Mouse (Mus musculus): ENCODE data around the gene Dclre1b.

DNA sequence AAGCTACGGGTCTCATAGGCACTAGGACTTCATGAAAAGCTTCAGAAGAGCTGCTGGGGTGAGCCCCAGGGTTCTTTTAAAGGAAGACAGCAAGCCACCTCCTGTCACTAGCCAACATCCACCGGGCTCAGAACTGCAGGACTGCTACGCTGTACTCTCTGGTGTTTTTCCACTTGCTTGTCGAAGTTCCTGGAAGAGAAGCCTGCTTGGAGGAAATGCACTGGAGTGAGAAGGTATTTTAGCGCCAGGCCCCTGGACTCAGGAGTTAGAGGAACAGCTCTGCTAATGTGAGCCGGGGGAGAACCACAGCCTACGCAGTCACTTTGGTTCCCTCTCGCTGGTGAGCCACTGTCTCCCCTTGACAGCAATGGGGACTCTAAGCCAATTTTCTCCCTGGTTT lies 6.4 kb downstream of the Dclre1b start:
- no peak for TF ChIP-seq CTCF (IDR thresholded peaks at IDR 0.05; ENCODE audit: control insufficient read depth, insufficient read depth, insufficient read length)
- no peak for TF ChIP-seq MYOG (IDR thresholded peaks at IDR 0.05; ENCODE audit: control insufficient read depth, extremely low read depth, insufficient read length)
- no peak for TF ChIP-seq MAX (IDR thresholded peaks at IDR 0.05)
- no peak for TF ChIP-seq FOSL1 (IDR thresholded peaks at IDR 0.05; ENCODE audit: insufficient read depth, low read length, poor library complexity, severe bottlenecking)
- TF ChIP-seq CEBPB (IDR thresholded peaks at IDR 0.05; ENCODE audit: low read depth), result no peak
- no peak for TF ChIP-seq USF1 (IDR thresholded peaks at IDR 0.05; ENCODE audit: low read depth)
- TF ChIP-seq MYOD1 (IDR thresholded peaks at IDR 0.05; ENCODE audit: control insufficient read depth, insufficient read length, low read depth), result no peak
